Mouse (Mus musculus): ENCODE measurements around the gene Nr2c1. TPM values are rescaled to one million over a fixed set of nuclear protein-coding genes. Genes with fewer than 3 reads are reported as not detected.
A peak's percentile ranks its signal among the peaks of the same experiment; 100 is the strongest.

Gene Nr2c1
- polyA plus RNA-seq (2012; rRNA removed) = 1.5 TPM in 2 replicates

GRCm38 (mm10) chr10:94147756-94148531 is at the start of gene Nr2c1:
TSS of gene Nr2c1 (plus strand) at chr10:94148023.
- under 1% methylated on average over 64 of the region's 64 CpGs for WGBS
- peak within 1 kb of the TSS; percentile 85 for H3K4me3 ChIP-seq (ENCODE audit: extremely low read depth, insufficient read depth, insufficient read length)
- H3K27me3 ChIP-seq (ENCODE audit: control insufficient read depth, insufficient read depth, low read length) = no peaks in the 10 kb centered on the region
- peak within 1 kb of the TSS; percentile 82 for H3K27ac ChIP-seq (ENCODE audit: insufficient read depth, low read length)
- H3K4me1 ChIP-seq (ENCODE audit: control insufficient read depth, insufficient read depth, insufficient read length) = peaks cover 2% of the 10 kb centered on the region; the same call in 1 of the 2 replicates
- TF ChIP-seq POLR2A (IDR thresholded peaks at IDR 0.05; ENCODE audit: low read depth, low read length) (no peak), CTCF (IDR thresholded peaks at IDR 0.05; ENCODE audit: extremely low read depth, insufficient read depth, insufficient read length, insufficient replicate concordance) (peak; percentile 43; the same call in 1 of the 2 replicates)
- H3K36me3 ChIP-seq (ENCODE audit: control insufficient read depth, insufficient read depth, low read length) = no peaks in the 10 kb centered on the region
- DNase-seq (ENCODE audit: low read depth in 1 of 2, low spot score in 2 of 2) = peak; percentile 25 to 79

GRCm38 (mm10) chr10:94098100-94098499 is 49.7 kb upstream of the Nr2c1 start:
- no peak overlapping the region for H3K27ac ChIP-seq (ENCODE audit: insufficient read depth, low read length)
- H3K4me1 ChIP-seq (ENCODE audit: control insufficient read depth, insufficient read depth, insufficient read length) = no peaks in the 10 kb centered on the region
- DNase-seq (ENCODE audit: low read depth in 1 of 2, low spot score in 2 of 2) = no peak
- no peak for TF ChIP-seq POLR2A (IDR thresholded peaks at IDR 0.05; ENCODE audit: low read depth, low read length)
- TF ChIP-seq CTCF (IDR thresholded peaks at IDR 0.05; ENCODE audit: extremely low read depth, insufficient read depth, insufficient read length, insufficient replicate concordance) = no peak
- 63% methylated on average over 3 of the region's 3 CpGs for WGBS
- H3K27me3 ChIP-seq (ENCODE audit: control insufficient read depth, insufficient read depth, low read length) = no peaks in the 10 kb centered on the region
- no peaks in the 10 kb centered on the region for H3K36me3 ChIP-seq (ENCODE audit: control insufficient read depth, insufficient read depth, low read length)
- H3K4me3 ChIP-seq (ENCODE audit: extremely low read depth, insufficient read depth, insufficient read length) = no peak overlapping the region

- Histone ChIP-seq H3K27ac (ENCODE audit: insufficient read depth, low read length) (no peak overlapping the region), H3K4me1 (ENCODE audit: control insufficient read depth, insufficient read depth, insufficient read length) (no peaks in the 10 kb centered on the region), H3K27me3 (ENCODE audit: control insufficient read depth, insufficient read depth, low read length) (no peaks in the 10 kb centered on the region), H3K4me3 (ENCODE audit: extremely low read depth, insufficient read depth, insufficient read length) (no peak overlapping the region), H3K36me3 (ENCODE audit: control insufficient read depth, insufficient read depth, low read length) (peaks cover 3% of the 10 kb centered on the region; the same call in 1 of the 2 replicates)
- TF ChIP-seq CTCF (IDR thresholded peaks at IDR 0.05; ENCODE audit: extremely low read depth, insufficient read depth, insufficient read length, insufficient replicate concordance) = no peak
- no peak for TF ChIP-seq POLR2A (IDR thresholded peaks at IDR 0.05; ENCODE audit: low read depth, low read length)
- no peak for DNase-seq (ENCODE audit: low read depth in 1 of 2, low spot score in 2 of 2)
- 69% methylated on average over 10 of the region's 10 CpGs for WGBS
Measured at GRCm38 (mm10) chr10:94105498-94105897, 42.3 kb upstream of the Nr2c1 start.

- TF ChIP-seq CTCF (IDR thresholded peaks at IDR 0.05; ENCODE audit: extremely low read depth, insufficient read depth, insufficient read length, insufficient replicate concordance) (no peak), POLR2A (IDR thresholded peaks at IDR 0.05; ENCODE audit: low read depth, low read length) (no peak)
- Histone ChIP-seq H3K36me3 (ENCODE audit: control insufficient read depth, insufficient read depth, low read length) (peaks cover 3% of the 10 kb centered on the region; the same call in 1 of the 2 replicates), H3K4me1 (ENCODE audit: control insufficient read depth, insufficient read depth, insufficient read length) (no peaks in the 10 kb centered on the region), H3K27ac (ENCODE audit: insufficient read depth, low read length) (no peak overlapping the region), H3K4me3 (ENCODE audit: extremely low read depth, insufficient read depth, insufficient read length) (no peak overlapping the region), H3K27me3 (ENCODE audit: control insufficient read depth, insufficient read depth, low read length) (no peaks in the 10 kb centered on the region)
- WGBS = 19% methylated on average over 4 of the region's 4 CpGs
- DNase-seq (ENCODE audit: low read depth in 1 of 2, low spot score in 2 of 2) = no peak
Measured at GRCm38 (mm10) chr10:94107168-94107567, 40.7 kb upstream of the Nr2c1 start.

- Histone ChIP-seq H3K36me3 (ENCODE audit: control insufficient read depth, insufficient read depth, low read length) (peaks cover 3% of the 10 kb centered on the region; the same call in 1 of the 2 replicates), H3K4me3 (ENCODE audit: extremely low read depth, insufficient read depth, insufficient read length) (no peak overlapping the region), H3K27ac (ENCODE audit: insufficient read depth, low read length) (no peak overlapping the region), H3K27me3 (ENCODE audit: control insufficient read depth, insufficient read depth, low read length) (no peaks in the 10 kb centered on the region), H3K4me1 (ENCODE audit: control insufficient read depth, insufficient read depth, insufficient read length) (no peaks in the 10 kb centered on the region)
- 87% methylated on average over 7 of the region's 7 CpGs for WGBS
- DNase-seq (ENCODE audit: low read depth in 1 of 2, low spot score in 2 of 2) = no peak
- TF ChIP-seq CTCF (IDR thresholded peaks at IDR 0.05; ENCODE audit: extremely low read depth, insufficient read depth, insufficient read length, insufficient replicate concordance) (no peak), POLR2A (IDR thresholded peaks at IDR 0.05; ENCODE audit: low read depth, low read length) (no peak)
Measured at GRCm38 (mm10) chr10:94107607-94108006, 40.2 kb upstream of the Nr2c1 start.

- WGBS = 94% methylated on average over 6 of the region's 6 CpGs
- TF ChIP-seq CTCF (IDR thresholded peaks at IDR 0.05; ENCODE audit: extremely low read depth, insufficient read depth, insufficient read length, insufficient replicate concordance) = no peak
- TF ChIP-seq POLR2A (IDR thresholded peaks at IDR 0.05; ENCODE audit: low read depth, low read length) = no peak
- no peaks in the 10 kb centered on the region for H3K27me3 ChIP-seq (ENCODE audit: control insufficient read depth, insufficient read depth, low read length)
- no peaks in the 10 kb centered on the region for H3K4me1 ChIP-seq (ENCODE audit: control insufficient read depth, insufficient read depth, insufficient read length)
- H3K27ac ChIP-seq (ENCODE audit: insufficient read depth, low read length) = no peak overlapping the region
- DNase-seq (ENCODE audit: low read depth in 1 of 2, low spot score in 2 of 2) = no peak
- H3K36me3 ChIP-seq (ENCODE audit: control insufficient read depth, insufficient read depth, low read length) = peaks cover 3% of the 10 kb centered on the region; the same call in 1 of the 2 replicates
- no peak overlapping the region for H3K4me3 ChIP-seq (ENCODE audit: extremely low read depth, insufficient read depth, insufficient read length)
Measured at GRCm38 (mm10) chr10:94108791-94109190, 39.0 kb upstream of the Nr2c1 start.

Measured in spleen, adult 2 months (tissue).